14 mouse cellular contexts compared by ENCODE assay signal in the genomic region with DNA sequence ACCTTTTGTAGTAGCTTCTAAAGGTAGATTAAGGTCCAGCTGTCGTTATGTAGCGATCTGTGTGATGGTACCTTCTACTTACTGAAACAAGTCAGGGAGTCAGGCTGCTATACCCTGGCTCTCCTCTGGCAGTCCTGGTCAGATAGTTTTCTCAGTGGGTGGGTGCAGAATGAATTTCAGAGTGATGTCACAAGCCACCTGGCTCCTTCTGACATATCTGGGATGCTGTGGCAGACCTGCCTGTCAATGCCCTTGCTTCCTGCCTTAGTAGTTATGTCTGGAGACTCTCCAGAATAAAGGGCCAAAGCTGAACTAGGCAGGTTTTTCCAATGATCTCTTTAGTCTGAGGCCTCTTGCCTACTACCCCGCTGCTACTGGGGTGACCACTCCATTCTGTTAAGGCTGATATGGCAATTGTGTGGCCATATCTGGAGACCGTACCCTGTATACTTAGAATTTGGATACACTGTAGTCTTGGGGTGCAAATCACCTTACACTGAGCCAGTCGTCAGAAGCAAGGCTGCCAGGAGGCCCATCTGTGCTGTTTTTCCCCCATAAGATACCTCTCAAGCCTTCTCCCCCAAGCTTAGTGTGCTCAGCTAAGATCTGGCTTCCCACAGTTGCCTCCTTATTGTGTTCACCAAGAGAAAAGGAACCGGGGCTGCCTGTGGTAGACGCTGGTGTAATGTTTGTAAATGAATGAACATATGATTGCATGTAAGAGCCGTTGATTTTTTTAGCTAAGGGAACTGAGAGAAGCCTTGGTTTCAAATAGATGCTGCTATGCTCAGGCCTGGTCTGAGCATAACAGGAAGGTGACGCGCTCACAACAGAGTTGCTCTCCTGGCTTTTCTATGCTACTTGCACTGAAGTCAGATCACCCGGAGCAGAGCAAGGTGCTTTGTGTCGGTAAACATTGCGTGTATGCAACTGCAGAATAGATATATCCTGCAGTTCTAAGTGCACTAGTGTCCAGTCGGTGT.
A peak's percentile ranks its signal among the peaks of the same experiment; 100 is the strongest.
DNase-seq lines count a peak whose midpoint lies in the region; ATAC-seq and TF ChIP-seq lines count a peak whose summit lies in the region.
"Had no signal": no experiment of that assay in that cellular context is flagged by ENCODE, and none has a peak within 500 bp of the region (broad histone marks: within the 10 kb centered on the region; RNA-seq: fewer than 3 reads in every experiment).

No protein-coding gene starts in this region.

- TF ChIP-seq POLR2A in cerebellum, adult 2 months (IDR thresholded peaks at IDR 0.05; ENCODE audit: borderline replicate concordance, insufficient read depth, low read length) = no peak
- TF ChIP-seq POLR2A in lung, adult 2 months (IDR thresholded peaks at IDR 0.05; ENCODE audit: borderline replicate concordance, extremely low read depth, low read depth, low read length) = no peak

- TF ChIP-seq CTCF in cerebellum, adult 2 months (IDR thresholded peaks at IDR 0.05; ENCODE audit: borderline replicate concordance, insufficient read depth, low read depth, low read length) = no peak; the same call in 1 of the 2 replicates
- no peak for TF ChIP-seq CTCF in lung, adult 2 months (IDR thresholded peaks at IDR 0.05; ENCODE audit: insufficient read depth, low read length)

- ATAC-seq in forebrain, embryonic 16.5 days = peak; percentile 57; the same call in 1 of the 2 replicates
- ATAC-seq in forebrain, embryonic 13.5 days = no peak
- peak; percentile 57; the same call in 1 of the 2 replicates for ATAC-seq in neutrophil, adult 5-6 weeks (ENCODE audit: extremely low read depth, insufficient number of reproducible peaks, low FRiP score, poor library complexity, severe bottlenecking)

- H3K36me3 ChIP-seq in forebrain, embryonic 16.5 days (ENCODE audit: control insufficient read depth, insufficient read depth) = no peaks in the 10 kb centered on the region
- no peaks in the 10 kb centered on the region for H3K36me3 ChIP-seq in forebrain, embryonic 13.5 days (ENCODE audit: poor library complexity, severe bottlenecking)
- H3K36me3 ChIP-seq: embryonic facial prominence, embryonic 13.5 days; limb, embryonic 13.5 days; lung, embryonic 15.5 days; midbrain, embryonic 10.5 days had no signal

- no peaks in the 10 kb centered on the region for H3K9me3 ChIP-seq in forebrain, embryonic 16.5 days (ENCODE audit: control insufficient read depth, low read length)
- H3K9me3 ChIP-seq in forebrain, embryonic 13.5 days (replicated peaks) = no peaks in the 10 kb centered on the region
- H3K9me3 ChIP-seq: limb, embryonic 13.5 days; lung, embryonic 15.5 days; midbrain, embryonic 10.5 days had no signal

- no peak overlapping the region for H3K4me3 ChIP-seq in forebrain, embryonic 16.5 days (replicated peaks; ENCODE audit: low read length)
- H3K4me3 ChIP-seq in forebrain, embryonic 13.5 days = no peak overlapping the region
- no peak overlapping the region for H3K4me3 ChIP-seq in cerebellum, adult 2 months (replicated peaks; ENCODE audit: insufficient read depth, low read depth, low read length)
- no peak overlapping the region for H3K4me3 ChIP-seq in lung, adult 2 months (replicated peaks; ENCODE audit: extremely low read depth, low read depth, low read length)
- H3K4me3 ChIP-seq: embryonic facial prominence, embryonic 13.5 days; heart, adult 2 months; limb, embryonic 13.5 days; lung, embryonic 15.5 days; midbrain, embryonic 10.5 days had no signal

- peaks cover 20% of the 10 kb centered on the region for H3K4me1 ChIP-seq in forebrain, embryonic 16.5 days (replicated peaks; ENCODE audit: control insufficient read depth, insufficient read depth, low read length)
- peaks cover 16% of the 10 kb centered on the region for H3K4me1 ChIP-seq in forebrain, embryonic 13.5 days
- peaks cover 13% of the 10 kb centered on the region; the same call in 1 of the 2 replicates for H3K4me1 ChIP-seq in cerebellum, adult 2 months (ENCODE audit: control insufficient read depth, insufficient read depth, low read length)
- peaks cover 16% of the 10 kb centered on the region for H3K4me1 ChIP-seq in lung, adult 2 months (ENCODE audit: control insufficient read depth, insufficient read depth, low read length)

- no peak overlapping the region for H3K4me2 ChIP-seq in forebrain, embryonic 16.5 days (ENCODE audit: low read length)
- H3K4me2 ChIP-seq in forebrain, embryonic 13.5 days = no peak overlapping the region
- H3K4me2 ChIP-seq: embryonic facial prominence, embryonic 13.5 days; limb, embryonic 13.5 days; lung, embryonic 15.5 days had no signal

- peak; percentile 11 for DNase-seq in lung, postnatal 36 days
- DNase-seq in lung, postnatal 14 days = no peak
- DNase-seq in cerebellum, adult 2 months = peak; percentile 38 to 68
- no peak for DNase-seq in gastrocnemius, adult 8-10 months (ENCODE audit: low spot score in 2 of 2)
- DNase-seq in lung, adult 2 months = no peak
- DNase-seq: heart, adult 2 months; heart, postnatal 14 days had no signal

- no peak overlapping the region for H3K27ac ChIP-seq in forebrain, embryonic 16.5 days (ENCODE audit: low read length)
- no peak overlapping the region for H3K27ac ChIP-seq in forebrain, embryonic 13.5 days
- H3K27ac ChIP-seq in cerebellum, adult 2 months (ENCODE audit: insufficient read depth, low read length) = peak overlapping the region; percentile 17; the same call in 1 of the 2 replicates
- H3K27ac ChIP-seq: embryonic facial prominence, embryonic 13.5 days; heart, adult 2 months; limb, embryonic 13.5 days; lung, embryonic 15.5 days; midbrain, embryonic 10.5 days had no signal

- 75% methylated on average over 14 of the region's 14 CpGs for WGBS in forebrain, embryonic 16.5 days
- WGBS in forebrain, embryonic 13.5 days = 86% methylated on average over 14 of the region's 14 CpGs
- WGBS in cerebellum, adult 2 months = 52% methylated on average over 14 of the region's 14 CpGs
- WGBS in lung, adult 2 months = 77% methylated on average over 14 of the region's 14 CpGs

- H3K27me3 ChIP-seq in forebrain, embryonic 16.5 days (replicated peaks; ENCODE audit: control insufficient read depth, insufficient read depth, low read length) = no peaks in the 10 kb centered on the region
- H3K27me3 ChIP-seq in forebrain, embryonic 13.5 days = no peaks in the 10 kb centered on the region
- H3K27me3 ChIP-seq in cerebellum, adult 2 months (ENCODE audit: control insufficient read depth, insufficient read depth, low read length) = no peaks in the 10 kb centered on the region
- H3K27me3 ChIP-seq: embryonic facial prominence, embryonic 13.5 days; limb, embryonic 13.5 days; lung, embryonic 15.5 days had no signal

- no peak overlapping the region for H3K9ac ChIP-seq in forebrain, embryonic 16.5 days (replicated peaks; ENCODE audit: low read depth, low read length)
- no peak overlapping the region for H3K9ac ChIP-seq in forebrain, embryonic 13.5 days
- H3K9ac ChIP-seq: embryonic facial prominence, embryonic 13.5 days; limb, embryonic 13.5 days; lung, embryonic 15.5 days had no signal

Comparison
In these comparisons a context has a peak if more than half of its experiments do, and no peak if none do; other contexts are left out.
1. DNase-seq: peak in lung, postnatal 36 days (single experiment) and cerebellum, adult 2 months (2 of 2); none in lung, postnatal 14 days (single experiment), gastrocnemius, adult 8-10 months (0 of 2) and lung, adult 2 months (single experiment).